Mouse (Mus musculus) Patski (cell line): ENCODE measurements around the gene Azin2. TPM values are rescaled to one million over a fixed set of nuclear protein-coding genes. Genes with fewer than 3 reads are reported as not detected.

Experiments
- ATAC-seq: fragments of 100-300 bp; one replicate; pipeline ENCODE4 v1.8.0; 2021
- CTCF ChIA-PET: fragments of 350-600 bp; sonication (Branson Sonifier 250); formaldehyde crosslinking; loops from one replicate; lab custom pipeline; 2022; ENCODE audit warnings: inconsistent platforms; lab: Charles Lee
- POLR2A ChIA-PET: fragments of 350-600 bp; sonication (Branson Sonifier 250); formaldehyde crosslinking; loops from one replicate; lab custom pipeline; 2022; ENCODE audit warnings: antibody characterized with exemption, inconsistent platforms; lab: Charles Lee
- DNase-seq: peaks from one replicate; pipeline ENCODE4 v3.0.0-alpha.2; 2011; ENCODE audit warnings: low read depth, low spot score
- H3K27me3 ChIP-seq: fragments of 371-371 bp; one replicate; pipeline ENCODE4 v1.5.1; 2021
- CTCF ChIP-seq: fragments of 100-300 bp; IDR thresholded peaks from one replicate; pipeline ENCODE4 v1.5.1; 2021
- in situ Hi-C: fragments of 300-500 bp; cut with MboI; formaldehyde crosslinking; loops from 3 replicates; pipeline ENCODE4 v1.11.1; 2018; ENCODE audit warnings: low pct_unique_long_range_greater_than_20kb, mixed read lengths
- polyA plus RNA-seq: library from polyadenylated mRNA; unstranded; gene quantifications from one replicate; pipeline ENCODE4 v1.2.3, GENCODE M21; 2021

Azin2 gene
- polyA plus RNA-seq, 1 experiment from 2014 or later, result 18.0 TPM

DNA sequence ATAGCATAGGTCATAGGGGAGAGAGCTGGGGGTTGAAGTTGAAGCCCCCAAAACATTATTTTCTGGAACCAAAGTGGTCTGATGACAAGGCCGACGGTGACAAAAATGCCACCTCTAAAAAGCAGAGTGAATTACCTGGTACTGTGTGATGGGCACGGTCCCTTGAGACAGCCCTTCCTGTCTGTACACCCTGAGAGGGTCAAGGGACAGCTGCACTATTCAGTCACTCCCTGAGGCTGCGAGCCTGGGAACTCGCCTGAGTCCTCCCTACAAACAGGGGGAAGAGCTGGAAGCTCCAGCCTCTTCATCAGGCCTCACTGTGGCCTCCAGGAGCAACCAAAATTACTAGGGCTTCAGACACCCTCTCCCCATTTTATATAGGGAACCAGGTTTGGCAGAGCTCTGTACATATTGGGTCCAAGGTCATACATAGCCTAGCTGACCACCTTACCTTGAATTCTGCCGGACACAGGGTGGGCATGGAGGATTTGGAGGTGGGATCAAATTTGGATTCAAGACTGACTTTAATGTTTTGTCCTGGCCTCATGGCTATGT lies 73.7 kb downstream of the Azin2 start:
- no peaks in the 10 kb centered on the region for H3K27me3 ChIP-seq
- in situ Hi-C loops, result no loop called here
- DNase-seq, result no peak
- no peak for TF ChIP-seq CTCF
- POLR2A ChIA-PET, result no interaction called here
- ATAC-seq, result no peak
- CTCF ChIA-PET, result no interaction called here

DNA sequence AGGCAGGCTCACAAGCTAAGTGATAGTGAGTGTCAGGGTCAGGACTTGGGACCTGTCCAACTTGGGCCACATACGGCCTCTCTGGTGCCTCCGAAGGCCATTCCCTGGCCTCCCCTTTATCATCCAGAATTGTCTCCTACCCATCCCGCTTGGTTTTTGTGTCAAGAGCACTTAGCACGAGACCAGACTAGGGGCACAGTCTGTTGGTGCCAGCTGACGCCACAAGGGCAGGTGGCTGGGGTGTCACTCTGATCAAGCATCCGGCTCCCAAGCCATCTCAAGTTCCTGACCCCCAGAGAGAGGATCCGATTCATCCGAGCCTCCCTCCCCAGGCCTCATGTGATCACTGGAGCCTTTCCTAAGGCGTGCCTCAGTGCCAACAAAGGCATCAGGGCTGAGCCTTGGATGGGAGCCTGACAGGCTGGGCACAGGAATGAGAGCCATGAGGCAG lies 74.6 kb downstream of the Azin2 start:
- H3K27me3 ChIP-seq, result no peaks in the 10 kb centered on the region
- no peak for ATAC-seq
- TF ChIP-seq CTCF, result no peak
- in situ Hi-C loops, result no loop called here
- DNase-seq, result no peak
- CTCF ChIA-PET, result no interaction called here
- POLR2A ChIA-PET, result no interaction called here

DNA sequence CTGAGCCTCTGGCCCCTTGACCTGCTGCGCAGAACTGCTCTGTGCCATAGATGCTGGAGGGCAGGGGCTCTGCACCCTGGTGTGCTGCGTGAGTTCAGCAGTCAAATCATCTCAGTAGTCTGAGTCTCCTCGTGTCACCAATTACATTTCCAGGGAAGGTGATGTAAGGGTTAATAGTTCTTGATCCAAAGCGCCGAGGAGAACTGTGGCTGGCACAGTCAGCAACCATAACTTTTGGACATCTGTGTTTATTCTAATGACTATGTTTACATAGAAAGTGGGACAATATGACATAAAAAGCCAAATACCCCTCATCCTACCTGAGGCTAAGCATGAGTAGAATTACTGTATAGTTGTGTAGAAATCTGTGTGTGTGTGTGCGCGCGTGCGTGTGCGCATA lies 75.2 kb downstream of the Azin2 start:
- H3K27me3 ChIP-seq, result no peaks in the 10 kb centered on the region
- in situ Hi-C loops, result no loop called here
- TF ChIP-seq CTCF, result no peak
- ChIA-PET POLR2A (no interaction called here), CTCF (no interaction called here)
- no peak for ATAC-seq
- no peak for DNase-seq

DNA sequence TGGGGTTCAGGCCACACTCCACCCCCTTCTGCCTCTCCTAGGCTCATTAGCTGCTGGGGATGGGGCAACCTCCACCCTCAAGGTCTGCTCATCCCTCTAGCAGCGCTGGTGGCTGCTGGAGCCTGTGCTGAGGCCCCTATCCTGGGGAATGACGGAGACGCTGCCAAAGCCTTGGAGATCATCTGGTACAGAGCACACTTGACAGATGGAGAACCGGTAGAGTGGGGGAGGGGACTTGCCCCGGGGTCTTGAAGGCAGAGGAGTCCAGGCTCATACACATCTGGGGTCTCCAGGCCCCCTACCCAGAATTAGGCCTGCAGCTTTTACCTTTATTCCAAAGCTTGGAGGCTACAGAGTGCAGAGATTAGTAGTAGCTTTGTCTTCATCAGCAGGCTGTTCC lies 75.7 kb downstream of the Azin2 start:
- CTCF ChIA-PET, result no interaction called here
- TF ChIP-seq CTCF, result no peak
- H3K27me3 ChIP-seq, result no peaks in the 10 kb centered on the region
- ATAC-seq (no peak), DNase-seq (no peak)
- POLR2A ChIA-PET, result no interaction called here
- in situ Hi-C loops, result no loop called here

DNA sequence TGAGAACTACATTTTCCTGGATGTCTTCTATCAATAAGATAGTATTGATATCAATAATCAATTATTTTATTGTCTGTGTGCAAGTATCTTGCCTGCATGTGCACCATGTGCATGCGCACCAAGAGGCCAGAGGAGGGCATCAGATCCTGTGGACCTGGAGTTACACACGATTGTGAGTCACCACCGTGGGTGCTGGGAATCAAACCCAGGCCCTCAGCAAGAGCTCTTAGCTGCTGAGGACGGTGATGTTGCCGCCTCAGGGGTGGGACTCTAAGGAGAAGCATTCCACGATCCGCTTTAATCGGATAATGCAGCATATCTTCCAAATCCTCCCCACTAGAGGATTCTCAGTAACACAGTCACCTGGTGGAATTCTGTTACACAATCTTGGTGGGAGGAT lies 76.7 kb downstream of the Azin2 start:
- TF ChIP-seq CTCF, result no peak
- no peaks in the 10 kb centered on the region for H3K27me3 ChIP-seq
- ATAC-seq (no peak), DNase-seq (no peak)
- in situ Hi-C loops, result no loop called here
- ChIA-PET CTCF (no interaction called here), POLR2A (no interaction called here)

DNA sequence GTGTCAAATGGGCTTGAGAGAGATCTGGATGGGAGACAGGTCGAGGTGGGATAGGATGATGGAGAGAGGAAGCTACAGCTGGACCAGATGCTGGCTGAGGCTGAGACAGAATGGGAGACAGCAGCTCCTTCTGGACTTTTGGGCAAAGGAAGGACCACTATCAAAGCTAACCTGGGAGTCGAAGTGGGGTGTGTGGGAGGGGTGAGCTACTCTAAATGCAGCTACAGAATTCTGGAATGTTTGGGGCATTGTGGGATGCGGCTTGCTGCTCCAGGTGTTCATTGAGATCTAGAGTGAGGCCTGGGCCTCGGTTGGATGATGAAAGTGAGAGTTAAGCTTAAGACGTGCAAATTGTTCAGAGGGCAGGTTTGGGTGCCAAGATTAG lies 77.5 kb downstream of the Azin2 start:
- DNase-seq, result no peak
- POLR2A ChIA-PET, result interaction anchor here (0.6 kb wide), 1 partner anchor 39 kb away, joined by 3 read pairs; no protein-coding TSS in a partner anchor
- CTCF ChIA-PET, result interaction anchor here (1.0 kb wide), 1 partner anchor 173 kb away, joined by 3 read pairs; no protein-coding TSS in a partner anchor
- ATAC-seq, result peak; percentile 3
- in situ Hi-C loops, result no loop called here
- H3K27me3 ChIP-seq, result no peaks in the 10 kb centered on the region
- TF ChIP-seq CTCF, result no peak

DNA sequence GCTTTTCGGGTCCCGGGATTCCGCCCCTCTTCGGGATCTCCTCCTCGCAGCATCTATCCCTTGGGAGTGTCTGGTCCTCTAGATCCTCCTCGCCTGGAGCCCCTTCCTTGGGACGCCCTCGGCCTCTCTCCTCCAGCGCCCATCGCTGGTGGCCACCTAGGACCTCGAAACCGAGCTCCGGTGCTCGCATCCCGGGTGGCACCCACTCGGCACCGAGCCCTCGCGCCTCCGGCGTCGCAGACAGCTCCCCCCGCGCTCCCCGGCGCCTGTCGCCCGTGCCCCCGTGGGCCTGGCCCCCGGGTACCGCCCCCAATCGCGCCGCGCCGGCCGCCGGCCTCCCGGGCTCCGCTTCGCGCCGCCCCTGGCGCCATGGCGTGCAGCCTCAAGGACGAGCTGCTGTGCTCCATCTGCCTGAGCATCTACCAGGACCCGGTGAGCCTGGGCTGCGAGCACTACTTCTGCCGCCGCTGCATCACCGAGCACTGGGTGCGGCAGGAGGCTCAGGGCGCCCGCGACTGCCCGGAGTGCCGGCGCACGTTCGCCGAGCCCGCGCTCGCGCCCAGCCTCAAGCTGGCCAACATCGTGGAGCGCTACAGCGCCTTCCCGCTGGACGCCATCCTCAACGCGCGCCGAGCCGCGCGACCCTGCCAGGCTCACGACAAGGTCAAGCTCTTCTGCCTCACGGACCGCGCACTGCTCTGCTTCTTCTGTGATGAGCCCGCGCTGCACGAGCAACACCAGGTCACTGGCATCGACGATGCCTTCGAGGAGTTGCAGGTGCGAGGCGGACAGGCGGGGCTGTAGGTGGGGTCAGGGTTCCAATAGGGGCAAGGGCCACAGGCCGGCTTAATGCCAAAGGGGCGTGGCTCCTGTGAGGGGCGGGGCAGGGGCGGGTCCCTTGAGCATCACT lies 78.2 kb downstream of the Azin2 start:
- DNase-seq, result no peak
- no peak for TF ChIP-seq CTCF
- in situ Hi-C loops, result no loop called here
- H3K27me3 ChIP-seq, result no peaks in the 10 kb centered on the region
- ATAC-seq, result peak; percentile 36
- ChIA-PET POLR2A (no interaction called here), CTCF (interaction anchor here (1.0 kb wide), 1 partner anchor 173 kb away, joined by 3 read pairs; no protein-coding TSS in a partner anchor)

DNA sequence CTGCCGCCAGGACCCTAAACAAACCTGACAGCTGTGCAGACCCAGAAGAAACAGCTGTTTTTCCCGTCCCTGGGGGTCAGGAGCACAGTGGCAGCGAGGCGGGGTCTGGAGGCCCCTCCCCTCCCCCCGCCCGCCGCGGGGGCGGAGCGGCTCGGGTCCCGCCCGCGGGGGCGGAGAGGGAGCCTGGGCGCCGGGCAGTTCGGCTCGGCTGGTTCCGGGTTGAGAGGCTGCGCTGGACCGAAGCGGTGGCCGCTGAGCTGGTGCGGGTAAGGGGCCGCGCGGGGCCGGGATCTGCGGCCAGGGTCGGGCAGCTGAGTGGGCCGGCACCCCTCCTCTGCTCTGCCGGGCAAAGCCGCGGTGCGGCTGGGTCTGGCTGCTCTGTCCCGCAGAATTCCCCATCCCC lies 78.9 kb downstream of the Azin2 start, which contains the start of gene Trim62:
Trim62 (plus strand) TSS at position 202 of the 403 bp plus-strand sequence.
- POLR2A ChIA-PET, result no interaction called here
- in situ Hi-C loops, result no loop called here
- CTCF ChIA-PET, result no interaction called here
- ATAC-seq, result peak; percentile 88
- DNase-seq, result no peak
- TF ChIP-seq CTCF, result no peak
- H3K27me3 ChIP-seq, result no peaks in the 10 kb centered on the region

Other genes with a start within 250 kb of the Azin2 start
- gene A3galt2, start 207.1 kb downstream of the Azin2 start, polyA plus RNA-seq, result 0.04 TPM
- 19.9 TPM for gene Zfp362, start 156.4 kb downstream of the Azin2 start, polyA plus RNA-seq
- 2.2 TPM for gene Trim62, start 78.9 kb downstream of the Azin2 start, polyA plus RNA-seq
- gene Ak2, start 29.5 kb upstream of the Azin2 start, polyA plus RNA-seq, result 64.2 TPM
- gene Rnf19b, start 95.8 kb upstream of the Azin2 start, polyA plus RNA-seq, result 31.4 TPM
- not detected for gene Tmem54, start 143.1 kb upstream of the Azin2 start, polyA plus RNA-seq
- gene Hpca, start 159.6 kb upstream of the Azin2 start, polyA plus RNA-seq, result not detected
- gene Fndc5, start 174.6 kb upstream of the Azin2 start, polyA plus RNA-seq, result not detected
- gene S100pbp, start 227.3 kb upstream of the Azin2 start, polyA plus RNA-seq, result 20.2 TPM
- 63.0 TPM for gene Yars, start 227.3 kb upstream of the Azin2 start, polyA plus RNA-seq